Mouse (Mus musculus) stomach, postnatal 0 days (tissue): ENCODE measurements at regions not wholly inside any gene's neighbourhood (a gene's known extent, or its start where the extent isn't known, plus 50 kb on each side); places are given as distances from the start of the nearest gene placed in this dataset.

Experiments used
- ATAC-seq: fragments of 200-750 bp; cut with Nextera tagmentation; 2 replicates; pipeline ENCODE4 v1.8.0; 2017; ENCODE audit not compliant: low FRiP score, low TSS enrichment
- DNase-seq: peaks from one replicate; pipeline ENCODE4 v3.0.0-alpha.2; 2016; ENCODE audit warnings: low spot score
- H3K27ac ChIP-seq: fragments of 300-500 bp; sonication (generic); replicated peaks from 2 replicates; pipeline ENCODE4 v1.5.1; 2014; ENCODE audit warnings: mild to moderate bottlenecking, control low read depth
- H3K27me3 ChIP-seq: fragments of 300-500 bp; sonication (generic); 2 replicates; pipeline ENCODE4 v1.6.1; 2014; ENCODE audit warnings: low read length; ENCODE audit not compliant: control insufficient read depth, insufficient read depth
- H3K36me3 ChIP-seq: fragments of 300-500 bp; sonication (generic); 2 replicates; pipeline ENCODE4 v1.6.1; 2014; ENCODE audit warnings: low read length, mixed read lengths; ENCODE audit not compliant: control insufficient read depth, insufficient read depth
- H3K4me1 ChIP-seq: fragments of 300-500 bp; sonication (generic); replicated peaks from 2 replicates; pipeline ENCODE4 v1.6.1; 2014; ENCODE audit warnings: antibody characterized with exemption; ENCODE audit not compliant: control insufficient read depth, insufficient read depth
- H3K4me2 ChIP-seq: fragments of 300-500 bp; sonication (generic); replicated peaks from 2 replicates; pipeline ENCODE4 v1.6.1; 2014; ENCODE audit warnings: low read depth, mild to moderate bottlenecking, control low read depth, moderate library complexity
- H3K4me3 ChIP-seq: fragments of 300-500 bp; sonication (generic); 2 replicates; pipeline ENCODE4 v1.5.1; 2014; ENCODE audit warnings: low read depth, low read length, control low read depth
- H3K9ac ChIP-seq: fragments of 300-500 bp; sonication (generic); 2 replicates; pipeline ENCODE4 v1.6.1; 2014; ENCODE audit warnings: mild to moderate bottlenecking, low read length, control low read depth, mixed read lengths
- H3K9me3 ChIP-seq: fragments of 300-500 bp; sonication (generic); 2 replicates; pipeline ENCODE4 v1.6.1; 2016; ENCODE audit warnings: low read length; ENCODE audit not compliant: control insufficient read depth
- CTCF ChIP-seq: IDR thresholded peaks from 2 replicates; pipeline ENCODE4 v1.5.1; 2016; ENCODE audit warnings: antibody characterized with exemption, low read depth, mild to moderate bottlenecking, moderate library complexity
- EP300 ChIP-seq: optimal IDR thresholded peaks from 2 replicates; pipeline ENCODE3; 2016; ENCODE audit warnings: antibody characterized with exemption
- WGBS: fragments of 180-500 bp; shearing (Covaris S2); extraction: QIAGEN DNeasy Blood & Tissue Kit; methylation state at CpG from one replicate; pipeline ENCODE4 v1.1.7; 2014; 5-methylcytosine and 5-hydroxymethylcytosine counted together

DNA sequence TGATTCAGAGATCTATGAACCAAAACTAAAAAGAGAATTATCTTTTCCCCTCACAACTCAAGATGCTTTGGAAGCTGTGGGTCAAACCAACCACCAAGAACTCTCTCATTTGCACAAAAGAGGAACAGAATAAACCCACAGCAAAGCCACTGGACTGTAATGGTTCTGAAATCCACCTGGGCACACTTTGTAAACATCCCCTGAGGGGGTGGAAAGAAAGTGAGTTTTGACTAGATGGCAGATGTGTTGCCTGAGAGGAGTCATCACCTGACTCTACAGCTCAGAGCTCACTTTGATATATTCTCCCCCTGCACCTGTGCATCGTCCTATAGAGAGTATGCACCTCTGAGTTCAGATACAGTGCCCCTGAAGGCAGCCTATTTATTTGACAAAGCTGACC is 588.2 kb downstream of the Insc start:
- no peaks in the 10 kb centered on the region for H3K27me3 ChIP-seq
- no peaks in the 10 kb centered on the region for H3K9me3 ChIP-seq
- no peak overlapping the region for H3K4me3 ChIP-seq
- ATAC-seq (no peak), DNase-seq (no peak)
- H3K4me2 ChIP-seq = no peak overlapping the region
- H3K9ac ChIP-seq = no peak overlapping the region
- H3K4me1 ChIP-seq = no peaks in the 10 kb centered on the region
- no peak for TF ChIP-seq EP300
- TF ChIP-seq CTCF = no peak
- H3K36me3 ChIP-seq = no peaks in the 10 kb centered on the region
- H3K27ac ChIP-seq = no peak overlapping the region
- 81% methylated on average over 1 of the region's 1 CpGs for WGBS

DNA sequence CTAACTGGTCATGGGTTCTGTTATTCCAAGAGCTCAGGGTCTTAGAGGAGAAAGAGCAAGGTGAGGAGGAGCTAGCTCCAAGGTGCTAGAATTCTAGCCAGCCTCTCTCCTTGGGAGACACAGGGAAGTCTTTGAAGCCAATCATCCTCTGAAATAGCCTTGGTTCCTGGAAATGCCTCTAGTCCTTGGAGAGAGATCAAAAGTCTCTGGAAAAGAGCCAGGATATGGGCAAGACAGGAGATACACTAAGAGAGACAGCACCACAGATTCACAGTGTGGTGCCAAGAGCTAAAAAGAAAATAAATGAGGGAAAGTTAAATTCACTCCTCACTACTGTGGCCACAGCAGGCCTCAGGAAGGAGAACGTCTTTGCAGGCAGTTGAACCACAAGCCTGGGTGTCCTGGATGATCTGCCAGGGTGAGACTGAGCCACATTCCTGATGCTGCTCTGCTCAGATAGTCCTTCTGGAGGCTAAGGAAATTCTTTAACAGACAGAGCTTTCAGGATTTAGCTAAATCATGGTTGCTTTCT is 589.6 kb downstream of the Insc start:
- no peaks in the 10 kb centered on the region for H3K4me1 ChIP-seq
- no peak overlapping the region for H3K4me3 ChIP-seq
- WGBS = 40% methylated on average over 1 of the region's 1 CpGs
- DNase-seq = no peak
- ATAC-seq = no peak
- H3K4me2 ChIP-seq = no peak overlapping the region
- no peaks in the 10 kb centered on the region for H3K36me3 ChIP-seq
- H3K27me3 ChIP-seq = no peaks in the 10 kb centered on the region
- no peak overlapping the region for H3K27ac ChIP-seq
- no peaks in the 10 kb centered on the region for H3K9me3 ChIP-seq
- H3K9ac ChIP-seq = no peak overlapping the region
- TF ChIP-seq EP300 (no peak), CTCF (no peak)

GRCm38 (mm10) chr7:115335051-115335450 is 591.6 kb downstream of the Insc start:
- Histone ChIP-seq H3K4me2 (no peak overlapping the region), H3K27me3 (no peaks in the 10 kb centered on the region), H3K36me3 (no peaks in the 10 kb centered on the region), H3K9me3 (no peaks in the 10 kb centered on the region), H3K9ac (no peak overlapping the region), H3K4me1 (0 out of 2 replicates have a peak, but pooled peaks cover under 1% of the 10 kb centered on the region), H3K4me3 (no peak overlapping the region), H3K27ac (no peak overlapping the region)
- TF ChIP-seq EP300 (no peak), CTCF (no peak)
- DNase-seq = no peak
- 79% methylated on average over 3 of the region's 3 CpGs for WGBS
- ATAC-seq = no peak

- H3K36me3 ChIP-seq = no peaks in the 10 kb centered on the region
- H3K4me1 ChIP-seq = 0 out of 2 replicates have a peak, but pooled peaks cover 2% of the 10 kb centered on the region
- H3K4me3 ChIP-seq = no peak overlapping the region
- no peak overlapping the region for H3K4me2 ChIP-seq
- no peak overlapping the region for H3K27ac ChIP-seq
- TF ChIP-seq CTCF (no peak), EP300 (no peak)
- no peaks in the 10 kb centered on the region for H3K9me3 ChIP-seq
- H3K9ac ChIP-seq = no peak overlapping the region
- 52% methylated on average over 7 of the region's 7 CpGs for WGBS
- DNase-seq (peak; percentile 15), ATAC-seq (no peak)
- H3K27me3 ChIP-seq = no peaks in the 10 kb centered on the region
Observed at GRCm38 (mm10) chr7:115340155-115340554, 596.7 kb downstream of the Insc start.

DNA sequence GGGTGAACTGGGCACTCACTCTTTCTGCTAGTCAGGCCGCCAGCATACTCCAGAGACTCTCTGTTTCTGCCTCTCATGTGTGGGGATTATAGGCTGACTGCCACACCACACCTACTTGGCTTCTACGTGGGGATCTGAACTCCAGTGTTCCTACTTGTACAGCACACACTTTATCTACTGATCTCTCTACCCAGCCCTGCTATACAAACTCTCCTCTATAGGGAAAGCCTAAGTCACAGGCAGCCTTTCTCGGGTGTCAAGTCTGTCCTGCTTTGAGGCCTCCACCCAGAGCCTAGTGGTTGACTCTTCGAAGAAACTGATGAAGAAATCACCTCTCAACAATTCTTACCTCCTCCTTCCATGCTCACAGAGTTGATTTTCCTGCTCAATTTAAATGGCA is 597.5 kb downstream of the Insc start:
- H3K4me2 ChIP-seq = no peak overlapping the region
- WGBS = 52% methylated on average over 4 of the region's 4 CpGs
- H3K9me3 ChIP-seq = no peaks in the 10 kb centered on the region
- H3K9ac ChIP-seq = no peak overlapping the region
- ATAC-seq (peak; percentile 51; the same call in 1 of the 2 replicates), DNase-seq (no peak)
- H3K36me3 ChIP-seq = no peaks in the 10 kb centered on the region
- 0 out of 2 replicates have a peak, but pooled peaks cover 2% of the 10 kb centered on the region for H3K4me1 ChIP-seq
- H3K27me3 ChIP-seq = no peaks in the 10 kb centered on the region
- TF ChIP-seq CTCF (no peak), EP300 (no peak)
- no peak overlapping the region for H3K27ac ChIP-seq
- no peak overlapping the region for H3K4me3 ChIP-seq

DNA sequence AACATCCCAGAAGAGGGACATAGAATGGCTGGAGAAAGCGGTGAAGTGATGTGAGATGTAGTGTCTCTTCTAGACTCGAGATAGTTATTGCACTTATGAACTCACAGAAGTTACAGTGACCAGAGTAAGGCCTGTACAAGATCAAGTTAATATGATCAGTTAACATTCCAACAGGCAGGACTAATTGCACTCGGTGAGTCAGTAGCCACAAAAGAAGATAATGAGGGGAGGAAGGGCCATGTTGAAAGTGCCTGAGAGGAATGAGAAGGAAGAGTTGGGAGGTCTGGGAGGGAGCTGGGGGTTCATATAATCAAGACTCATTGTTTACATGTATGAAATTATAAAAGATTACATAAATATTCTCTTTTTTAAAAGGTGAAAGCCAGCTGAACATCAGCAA is 602.3 kb downstream of the Insc start:
- no peaks in the 10 kb centered on the region for H3K27me3 ChIP-seq
- H3K9ac ChIP-seq = no peak overlapping the region
- no peak overlapping the region for H3K27ac ChIP-seq
- no peak overlapping the region for H3K4me3 ChIP-seq
- no peak overlapping the region for H3K4me2 ChIP-seq
- WGBS = 82% methylated on average over 3 of the region's 3 CpGs
- TF ChIP-seq CTCF (no peak), EP300 (no peak)
- ATAC-seq = no peak
- DNase-seq = no peak
- H3K9me3 ChIP-seq = no peaks in the 10 kb centered on the region
- no peaks in the 10 kb centered on the region for H3K4me1 ChIP-seq
- no peaks in the 10 kb centered on the region for H3K36me3 ChIP-seq
